Mouse (Mus musculus): ENCODE measurements around the gene Man1a2. TPM values are rescaled to one million over a fixed set of nuclear protein-coding genes. Genes with fewer than 3 reads are reported as not detected.

Man1a2 gene
- total and polyA plus RNA-seq, 2 experiments from 2014 or later: 49.0 to 73.2 TPM

DNA sequence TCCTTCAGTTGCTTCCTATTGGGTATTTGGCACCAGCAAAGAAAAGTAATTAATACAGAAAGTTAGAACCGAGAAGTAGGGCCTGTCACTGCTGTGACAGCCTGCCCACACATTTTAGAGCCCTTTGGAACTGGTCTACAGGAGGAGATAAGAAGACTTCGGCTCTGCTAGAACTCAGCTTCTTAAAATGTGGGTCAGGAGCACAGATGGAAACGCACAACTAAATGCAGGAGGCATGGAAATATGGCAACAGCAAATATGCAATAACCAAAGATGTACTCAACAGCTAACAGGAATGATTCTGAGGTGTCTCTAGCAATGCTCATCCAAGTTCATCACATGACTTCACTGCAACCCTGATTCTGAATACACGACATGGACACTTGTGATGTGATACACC lies 10.2 kb downstream of the Man1a2 start:
- no peak for TF ChIP-seq CTCF (IDR thresholded peaks at IDR 0.05; ENCODE audit: low read depth)

DNA sequence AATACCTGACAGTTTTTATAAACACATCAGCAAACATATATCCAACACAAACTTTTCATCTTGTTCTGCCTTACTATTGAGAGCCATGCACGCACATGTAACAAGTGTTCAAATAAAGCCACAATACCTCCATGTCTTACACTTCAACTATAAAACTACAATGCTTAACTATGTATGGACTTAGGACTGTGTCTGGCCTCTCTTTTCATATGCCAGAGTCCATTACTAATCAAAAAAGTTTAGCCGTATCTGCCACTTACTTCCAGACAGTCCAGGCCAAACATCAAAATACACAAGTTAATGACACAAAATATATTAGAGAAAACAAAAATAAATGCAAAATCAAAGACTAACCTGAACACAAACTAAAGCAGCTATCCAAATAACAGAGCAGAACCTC lies 14.9 kb downstream of the Man1a2 start:
- Histone ChIP-seq H3K27me3 (ENCODE audit: insufficient read depth, low read length) (no peaks in the 10 kb centered on the region), H3K36me3 (ENCODE audit: insufficient read depth, low read length) (no peaks in the 10 kb centered on the region), H3K27ac (no peak overlapping the region), H3K9ac (replicated peaks; ENCODE audit: low read length) (no peak overlapping the region), H3K4me2 (ENCODE audit: low read depth, low read length) (no peak overlapping the region), H3K4me1 (ENCODE audit: insufficient read depth, low read length) (no peaks in the 10 kb centered on the region; the same call in 1 of the 2 replicates), H3K4me3 (ENCODE audit: low read length) (no peak overlapping the region), H3K9me3 (ENCODE audit: low read length) (no peaks in the 10 kb centered on the region)
- 91% methylated on average over 2 of the region's 2 CpGs for WGBS
- DNase-seq (ENCODE audit: low spot score) (no peak), ATAC-seq (no peak)
- no peak for TF ChIP-seq CTCF (IDR thresholded peaks at IDR 0.05; ENCODE audit: low read depth)

More for the DNA sequence above, 10.2 kb downstream of the Man1a2 start:
- Histone ChIP-seq H3K4me1 (ENCODE audit: insufficient read depth, low read length) (no peaks in the 10 kb centered on the region; the same call in 1 of the 2 replicates), H3K4me3 (ENCODE audit: low read length) (no peak overlapping the region), H3K36me3 (ENCODE audit: insufficient read depth, low read length) (no peaks in the 10 kb centered on the region), H3K4me2 (ENCODE audit: low read depth, low read length) (no peak overlapping the region), H3K27me3 (ENCODE audit: insufficient read depth, low read length) (no peaks in the 10 kb centered on the region), H3K9ac (replicated peaks; ENCODE audit: low read length) (no peak overlapping the region), H3K27ac (no peak overlapping the region), H3K9me3 (ENCODE audit: low read length) (no peaks in the 10 kb centered on the region)
- 75% methylated on average over 4 of the region's 4 CpGs for WGBS
- DNase-seq (ENCODE audit: low spot score): no peak
- no peak for ATAC-seq

GRCm38 (mm10) chr3:100653291-100653690 lies 32.0 kb downstream of the Man1a2 start:
- no peak overlapping the region for H3K27ac ChIP-seq
- no peak overlapping the region for H3K4me2 ChIP-seq (ENCODE audit: low read depth, low read length)
- no peaks in the 10 kb centered on the region for H3K4me1 ChIP-seq (ENCODE audit: insufficient read depth, low read length)
- H3K9ac ChIP-seq (replicated peaks; ENCODE audit: low read length): no peak overlapping the region
- H3K36me3 ChIP-seq (ENCODE audit: insufficient read depth, low read length): no peaks in the 10 kb centered on the region
- H3K9me3 ChIP-seq (ENCODE audit: low read length): no peaks in the 10 kb centered on the region
- WGBS: 93% methylated on average over 1 of the region's 1 CpGs
- H3K27me3 ChIP-seq (ENCODE audit: insufficient read depth, low read length): no peaks in the 10 kb centered on the region
- TF ChIP-seq CTCF (IDR thresholded peaks at IDR 0.05; ENCODE audit: low read depth): no peak
- DNase-seq (ENCODE audit: low spot score): no peak
- H3K4me3 ChIP-seq (ENCODE audit: low read length): no peak overlapping the region
- ATAC-seq: no peak

- no peak for TF ChIP-seq CTCF (IDR thresholded peaks at IDR 0.05; ENCODE audit: low read depth)
- DNase-seq (ENCODE audit: low spot score) (no peak), ATAC-seq (no peak)
- H3K9me3 ChIP-seq (ENCODE audit: low read length): no peaks in the 10 kb centered on the region
- no peaks in the 10 kb centered on the region for H3K36me3 ChIP-seq (ENCODE audit: insufficient read depth, low read length)
- H3K4me3 ChIP-seq (ENCODE audit: low read length): no peak overlapping the region
- WGBS: 96% methylated on average over 8 of the region's 8 CpGs
- no peak overlapping the region for H3K9ac ChIP-seq (replicated peaks; ENCODE audit: low read length)
- no peak overlapping the region for H3K27ac ChIP-seq
- no peaks in the 10 kb centered on the region for H3K4me1 ChIP-seq (ENCODE audit: insufficient read depth, low read length)
- H3K4me2 ChIP-seq (ENCODE audit: low read depth, low read length): no peak overlapping the region
- no peaks in the 10 kb centered on the region for H3K27me3 ChIP-seq (ENCODE audit: insufficient read depth, low read length)
Observed at GRCm38 (mm10) chr3:100641581-100641980, 43.7 kb downstream of the Man1a2 start.

- Histone ChIP-seq H3K36me3 (ENCODE audit: insufficient read depth, low read length) (no peaks in the 10 kb centered on the region), H3K9ac (replicated peaks; ENCODE audit: low read length) (no peak overlapping the region), H3K4me1 (ENCODE audit: insufficient read depth, low read length) (no peaks in the 10 kb centered on the region), H3K27ac (no peak overlapping the region), H3K4me3 (ENCODE audit: low read length) (no peak overlapping the region), H3K27me3 (ENCODE audit: insufficient read depth, low read length) (no peaks in the 10 kb centered on the region), H3K9me3 (ENCODE audit: low read length) (no peaks in the 10 kb centered on the region), H3K4me2 (ENCODE audit: low read depth, low read length) (no peak overlapping the region)
- 79% methylated on average over 2 of the region's 2 CpGs for WGBS
- ATAC-seq (no peak), DNase-seq (ENCODE audit: low spot score) (no peak)
- TF ChIP-seq CTCF (IDR thresholded peaks at IDR 0.05; ENCODE audit: low read depth): no peak
Observed at GRCm38 (mm10) chr3:100636255-100636654, 49.0 kb downstream of the Man1a2 start.

DNA sequence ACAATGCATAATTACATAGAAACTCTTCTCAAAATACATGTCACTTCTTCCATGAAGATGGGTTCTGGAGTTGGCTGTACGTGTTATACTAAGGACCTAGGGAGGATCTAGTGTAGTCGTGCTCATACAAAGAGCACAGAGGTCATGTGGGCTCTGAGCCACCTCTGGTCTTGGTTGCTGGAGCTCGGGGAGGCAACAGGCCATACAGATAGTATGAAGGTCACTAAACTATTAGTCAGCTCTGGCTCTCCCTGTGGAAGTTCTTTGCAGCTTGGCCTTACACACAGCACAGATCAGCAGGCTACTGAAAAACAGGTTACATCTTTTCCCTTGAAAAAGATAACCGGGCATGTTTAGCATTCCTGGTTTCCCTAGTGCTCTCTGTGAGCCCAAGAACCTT lies 50.5 kb downstream of the Man1a2 start:
- 93% methylated on average over 4 of the region's 4 CpGs for WGBS
- no peak for TF ChIP-seq CTCF (IDR thresholded peaks at IDR 0.05; ENCODE audit: low read depth)
- H3K27ac ChIP-seq: no peak overlapping the region

DNA sequence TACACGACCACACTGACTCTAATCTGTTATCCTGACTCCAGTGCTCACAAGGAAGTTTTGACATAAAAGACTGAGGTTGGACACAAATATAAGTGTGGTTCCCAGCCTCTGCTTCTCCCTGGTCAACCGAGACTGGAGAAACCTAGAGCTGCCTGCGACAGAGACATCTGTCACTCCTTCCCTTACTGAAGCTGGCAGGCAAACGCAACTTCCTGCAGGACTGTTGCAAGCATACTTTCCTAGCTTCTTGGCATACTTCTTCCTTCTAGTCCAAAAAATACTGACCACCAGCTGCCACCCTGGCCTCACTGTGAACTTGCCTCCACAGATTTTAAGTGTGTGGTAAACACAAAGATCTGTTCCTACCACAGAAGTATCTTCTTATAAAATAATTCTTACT lies 66.8 kb downstream of the Man1a2 start:
- Histone ChIP-seq H3K4me3 (ENCODE audit: low read length) (no peak overlapping the region), H3K4me2 (ENCODE audit: low read depth, low read length) (no peak overlapping the region), H3K9ac (replicated peaks; ENCODE audit: low read length) (no peak overlapping the region), H3K9me3 (ENCODE audit: low read length) (no peaks in the 10 kb centered on the region), H3K36me3 (ENCODE audit: insufficient read depth, low read length) (no peaks in the 10 kb centered on the region), H3K4me1 (ENCODE audit: insufficient read depth, low read length) (no peaks in the 10 kb centered on the region), H3K27ac (no peak overlapping the region), H3K27me3 (ENCODE audit: insufficient read depth, low read length) (no peaks in the 10 kb centered on the region)
- WGBS: 76% methylated on average over 4 of the region's 4 CpGs
- ATAC-seq: no peak
- no peak for TF ChIP-seq CTCF (IDR thresholded peaks at IDR 0.05; ENCODE audit: low read depth)
- DNase-seq (ENCODE audit: low spot score): no peak

More for the DNA sequence above, 50.5 kb downstream of the Man1a2 start:
- DNase-seq (ENCODE audit: low spot score) (no peak), ATAC-seq (no peak)
- no peak overlapping the region for H3K4me2 ChIP-seq (ENCODE audit: low read depth, low read length)
- no peak overlapping the region for H3K9ac ChIP-seq (replicated peaks; ENCODE audit: low read length)
- no peaks in the 10 kb centered on the region for H3K9me3 ChIP-seq (ENCODE audit: low read length)
- no peak overlapping the region for H3K4me3 ChIP-seq (ENCODE audit: low read length)
- no peaks in the 10 kb centered on the region for H3K27me3 ChIP-seq (ENCODE audit: insufficient read depth, low read length)
- no peaks in the 10 kb centered on the region for H3K36me3 ChIP-seq (ENCODE audit: insufficient read depth, low read length)
- H3K4me1 ChIP-seq (ENCODE audit: insufficient read depth, low read length): no peaks in the 10 kb centered on the region

Data from hindbrain, postnatal 0 days (tissue).